Mouse (Mus musculus): Measurements from ENCODE around the gene Olfr215. TPM values are rescaled to one million over a fixed set of nuclear protein-coding genes. Genes with fewer than 3 reads are reported as not detected.
"Not testable (repeated sequence)": the region's sequence is repeated elsewhere in the genome, so short reads cannot be mapped to it uniquely, and the experiment has no call there.

The Olfr215 gene
- not detected for total RNA-seq (2021)
- long read RNA-seq, experiment 1 = 0 reads
- long read RNA-seq, experiment 2 = 0 reads

- intact Hi-C loops (cut with DNase I) = no loop called here
Measured at GRCm38 (mm10) chr6:116584095-116584494, at the start of gene Olfr215. TSS of gene Olfr215 (minus strand) at chr6:116584195.

GRCm38 (mm10) chr6:116632129-116632528 lies 48.1 kb upstream of the Olfr215 start:
- intact Hi-C loops (cut with DNase I) = loop anchor here (1.0 kb wide), 1 partner anchor 19 kb away; no protein-coding TSS in a partner anchor
- peak in 1 of 2 experiments; percentile 65 for DNase-seq

More at GRCm38 (mm10) chr6:116584095-116584494, at the start of gene Olfr215:
- DNase-seq = no peak

DNA sequence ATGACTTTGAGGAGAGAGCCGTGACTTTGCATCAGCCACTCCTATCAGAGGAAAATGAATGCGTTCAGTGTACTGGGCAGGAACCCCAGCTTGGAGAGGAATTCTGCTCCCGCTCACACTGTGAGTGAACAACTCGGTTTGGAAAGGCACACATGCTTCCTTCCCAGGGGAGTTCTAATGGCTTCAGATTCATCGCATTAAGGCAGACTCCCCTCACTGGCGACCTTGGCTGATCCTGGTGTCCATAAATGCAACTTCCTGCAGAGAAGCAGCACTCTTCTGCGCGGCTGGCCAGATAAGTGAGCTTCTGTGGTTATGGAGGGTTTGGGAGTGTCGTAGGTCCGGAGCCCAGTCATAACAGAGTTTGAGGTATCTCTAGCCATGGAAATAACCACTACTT lies 45.8 kb upstream of the Olfr215 start:
- intact Hi-C loops (cut with DNase I) = no loop called here
- no peak for DNase-seq

GRCm38 (mm10) chr6:116628539-116629171 lies 44.7 kb upstream of the Olfr215 start, which contains the start of gene Zfp422:
TSS of gene Zfp422 (minus strand) at chr6:116628999.
- intact Hi-C loops (cut with DNase I) = no loop called here
- DNase-seq = peak; percentile 54 to 60

DNA sequence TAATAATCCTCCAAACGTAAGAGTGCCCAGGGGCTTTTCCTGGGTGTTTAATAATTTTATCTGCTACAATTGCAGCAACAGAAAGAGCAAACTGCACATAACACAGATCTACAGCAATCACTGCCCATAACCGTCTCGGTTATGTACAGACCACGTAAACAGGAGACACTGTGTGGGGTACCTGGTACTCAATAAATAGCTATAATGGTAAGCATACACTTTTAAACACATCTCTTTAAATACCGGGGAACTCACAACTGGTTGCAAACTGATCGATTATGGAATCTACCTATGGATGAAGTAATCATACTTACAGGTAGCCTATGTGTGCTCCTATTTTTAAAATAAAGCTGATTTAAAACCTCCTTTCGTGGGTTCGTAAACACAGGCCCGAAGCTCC lies 44.1 kb upstream of the Olfr215 start:
- intact Hi-C loops (cut with DNase I) = no loop called here
- no peak for DNase-seq

DNA sequence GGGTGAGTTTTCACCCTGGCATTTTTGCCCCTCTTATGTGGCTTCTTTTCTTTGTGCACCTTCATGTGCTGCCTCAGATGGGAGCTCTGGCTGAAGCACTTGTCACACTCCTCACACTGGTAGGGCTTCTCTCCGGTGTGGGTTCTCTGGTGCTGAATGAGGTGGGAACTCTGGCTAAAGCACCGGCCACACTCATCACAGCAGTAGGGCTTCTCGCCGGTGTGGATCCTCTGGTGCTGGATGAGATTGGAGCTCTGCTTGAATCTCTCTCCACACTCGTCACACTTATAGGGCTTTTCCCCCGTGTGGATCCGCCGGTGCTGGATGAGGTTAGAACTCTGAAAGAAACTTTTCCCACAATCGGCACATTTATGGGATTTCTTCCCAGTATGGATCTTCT lies 42.4 kb upstream of the Olfr215 start:
- DNase-seq; intact Hi-C loops (cut with DNase I): not testable (repeated sequence)

GRCm38 (mm10) chr6:116621318-116622023 lies 37.5 kb upstream of the Olfr215 start:
- intact Hi-C loops (cut with DNase I) = no loop called here
- no peak for DNase-seq

GRCm38 (mm10) chr6:116618073-116618472 lies 34.1 kb upstream of the Olfr215 start:
- intact Hi-C loops (cut with DNase I) = no loop called here
- DNase-seq = no peak

DNA sequence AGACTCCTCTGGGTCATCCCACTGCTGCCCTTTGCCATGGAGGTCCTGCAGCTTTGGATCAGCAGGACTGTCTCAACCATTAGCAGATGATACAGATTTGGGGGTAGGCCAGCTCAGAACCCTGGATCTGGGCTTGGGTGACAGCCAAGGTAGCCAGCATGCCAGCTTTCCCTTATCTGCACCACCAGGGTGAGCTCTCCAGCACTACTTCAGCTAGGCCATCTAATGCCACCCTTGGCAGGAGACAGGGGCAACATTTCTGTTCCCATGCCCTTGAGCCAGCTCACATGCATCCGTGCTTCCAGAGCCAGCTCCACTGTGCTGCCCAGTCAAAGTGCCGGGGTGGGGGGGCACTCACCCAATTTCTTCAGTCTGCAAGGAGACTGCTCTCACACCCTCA lies 31.7 kb upstream of the Olfr215 start:
- intact Hi-C loops (cut with DNase I) = no loop called here
- no peak for DNase-seq

DNA sequence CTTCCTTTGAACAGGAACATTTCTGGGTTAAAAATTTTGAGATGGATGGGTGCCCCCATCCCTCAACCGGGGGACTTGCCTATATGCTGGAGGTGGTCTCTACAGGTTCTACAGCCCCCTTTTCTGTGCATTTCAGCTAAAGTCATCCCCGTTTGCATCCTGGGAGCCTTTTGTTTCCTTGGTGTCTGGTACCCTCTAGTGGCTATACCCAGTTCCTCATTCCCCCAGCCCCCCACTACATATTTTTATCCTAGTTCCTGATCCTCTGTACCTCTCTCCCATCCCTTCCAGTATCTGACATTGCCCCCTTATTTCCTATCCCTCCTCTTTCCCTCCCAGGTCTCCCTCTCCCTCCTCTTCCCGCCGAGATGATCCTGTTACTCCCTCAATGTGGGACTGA lies 23.2 kb upstream of the Olfr215 start:
- intact Hi-C loops (cut with DNase I) = no loop called here
- DNase-seq = no peak

- intact Hi-C loops (cut with DNase I); DNase-seq: not testable (repeated sequence)
Measured at GRCm38 (mm10) chr6:116600969-116601368, 17.0 kb upstream of the Olfr215 start.

GRCm38 (mm10) chr6:116569834-116570233 lies 14.2 kb downstream of the Olfr215 start:
- no peak for DNase-seq
- intact Hi-C loops (cut with DNase I) = no loop called here

DNA sequence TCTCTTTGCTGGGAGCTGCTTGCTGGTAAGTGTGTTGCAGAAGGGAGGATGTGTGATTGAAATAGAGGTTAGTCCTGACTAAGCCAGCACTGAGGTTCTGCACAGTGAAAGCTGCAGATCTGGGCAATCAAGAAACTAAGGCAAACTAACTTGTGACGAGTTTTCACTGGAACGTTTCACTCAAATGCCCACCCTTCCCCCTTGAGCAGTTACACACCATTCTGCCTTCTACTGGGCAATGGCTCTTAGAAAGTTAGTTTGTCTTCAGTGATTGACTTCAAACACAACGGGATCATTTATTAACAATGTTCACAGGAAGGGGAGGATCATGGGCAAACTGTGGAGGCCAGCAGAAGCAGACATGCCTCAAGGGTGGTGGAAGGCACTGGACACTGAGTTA lies 29.0 kb downstream of the Olfr215 start:
- intact Hi-C loops (cut with DNase I) = no loop called here
- DNase-seq = no peak

- intact Hi-C loops (cut with DNase I) = no loop called here
- no peak for DNase-seq
Measured at GRCm38 (mm10) chr6:116553935-116554334, 30.1 kb downstream of the Olfr215 start, which contains the start of gene Olfr214. TSS of gene Olfr214 (plus strand) at chr6:116554235.

GRCm38 (mm10) chr6:116550841-116551240 lies 33.2 kb downstream of the Olfr215 start, which contains the start of gene Gm5580:
TSS of gene Gm5580 (plus strand) at chr6:116551141.
- DNase-seq; intact Hi-C loops (cut with DNase I): not testable (repeated sequence)

DNA sequence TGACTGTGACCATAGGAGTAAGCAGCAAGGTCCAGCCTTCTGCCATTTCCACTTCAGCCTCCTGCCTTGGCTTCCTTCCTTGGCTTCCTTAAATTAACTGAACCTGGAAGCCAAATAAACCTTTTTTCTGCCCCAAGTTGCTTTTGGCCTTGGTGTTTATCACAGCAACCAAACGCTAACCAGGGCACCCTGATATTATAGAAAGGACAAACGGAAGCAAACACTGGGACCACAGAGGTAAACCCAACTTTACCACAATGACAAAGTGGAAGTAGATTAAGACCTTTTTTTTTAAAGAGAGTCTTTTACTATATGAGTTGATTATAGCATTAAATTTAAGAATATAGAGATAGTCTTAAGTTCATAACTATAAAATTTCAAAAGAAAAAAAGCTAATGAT lies 41.5 kb downstream of the Olfr215 start:
- no peak for DNase-seq

GRCm38 (mm10) chr6:116538156-116538555 lies 45.8 kb downstream of the Olfr215 start, which contains the start of gene Olfr213:
TSS of gene Olfr213 (plus strand) at chr6:116538456.
- intact Hi-C loops (cut with DNase I) = no loop called here

More for the DNA sequence above, 41.5 kb downstream of the Olfr215 start:
- intact Hi-C loops (cut with DNase I) = no loop called here

More at GRCm38 (mm10) chr6:116538156-116538555, 45.8 kb downstream of the Olfr215 start, which contains the start of gene Olfr213:
- DNase-seq = no peak
